Mouse (Mus musculus): ENCODE data around the gene Fanci. TPM values are rescaled to one million over a fixed set of nuclear protein-coding genes. Genes with fewer than 3 reads are reported as not detected.

The Fanci gene
- total and polyA plus RNA-seq, 3 experiments: 14.9 to 25.0 (median 20.0) TPM

DNA sequence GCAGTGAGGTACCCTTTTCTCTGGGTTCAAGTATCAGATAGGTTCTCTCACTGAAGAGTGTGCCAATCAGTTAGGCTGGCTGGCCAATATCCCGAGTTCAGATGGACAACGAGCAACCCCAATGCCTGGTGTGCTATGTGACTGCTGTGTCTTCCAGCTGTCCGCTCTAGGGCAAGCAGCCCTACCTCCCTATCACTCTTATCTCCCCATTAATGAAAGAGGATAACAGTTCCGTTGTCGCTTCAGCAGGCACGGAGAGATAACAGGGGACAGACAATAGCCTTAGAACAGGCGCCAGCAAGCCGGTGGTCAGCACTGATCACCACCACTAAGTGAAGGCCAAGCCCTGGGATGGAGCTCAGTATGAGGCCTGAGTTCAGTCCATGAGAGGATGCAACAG is 77.3 kb downstream of the Fanci start:
- no peak overlapping the region for H3K9ac ChIP-seq (ENCODE audit: insufficient read depth, low read depth)
- no peak overlapping the region for H3K27ac ChIP-seq (ENCODE audit: insufficient read depth, low read depth)
- no peak overlapping the region for H3K4me2 ChIP-seq (ENCODE audit: insufficient read depth, low read depth, poor library complexity, severe bottlenecking)
- peaks cover 0 to 9% of the 10 kb centered on the region in 2 experiments for H3K36me3 ChIP-seq (replicated peaks in 1 of 2; ENCODE audit: control insufficient read depth in 1 of 2, insufficient read depth in 1 of 2, low read length in 1 of 2)
- in situ Hi-C loops (cut with MboI; ENCODE audit: low pct_ligation_motif_present, low pct_unique_long_range_greater_than_20kb, low sequenced_read_pairs) (loop anchor here (10.0 to 25.0 kb wide), 2 partner anchors 94 to 207 kb away; partner anchors contain the start of gene Abhd2), dilution Hi-C loops (cut with MboI; ENCODE audit: extremely low pct_ligation_motif_present, extremely low pct_unique_long_range_greater_than_20kb, low sequenced_read_pairs) (no loop called here)
- no peak overlapping the region for H3K4me3 ChIP-seq (replicated peaks in 1 of 3; ENCODE audit: low read depth in 2 of 3, low read length in 2 of 3, poor library complexity in 1 of 3)
- H3K27me3 ChIP-seq (replicated peaks): no peaks in the 10 kb centered on the region
- no peak for DNase-seq (ENCODE audit: extremely low read depth)
- TF ChIP-seq CHD1 (IDR thresholded peaks at IDR 0.05; ENCODE audit: low read depth, low read length): no peak
- TF ChIP-seq UBTF (IDR thresholded peaks at IDR 0.05; ENCODE audit: low read depth, low read length): no peak
- no peak for TF ChIP-seq ZC3H11A (IDR thresholded peaks at IDR 0.05; ENCODE audit: low read depth, low read length)
- no peak for TF ChIP-seq IRF4 (IDR thresholded peaks at IDR 0.05; ENCODE audit: low read depth, low read length)
- no peak for TF ChIP-seq ZMIZ1 (IDR thresholded peaks at IDR 0.05; ENCODE audit: low read depth, low read length)
- no peak for TF ChIP-seq SIN3A (IDR thresholded peaks at IDR 0.05; ENCODE audit: low read length)
- no peak for TF ChIP-seq EP300 (IDR thresholded peaks at IDR 0.05; ENCODE audit: low read length)
- TF ChIP-seq CHD2 (IDR thresholded peaks at IDR 0.05; ENCODE audit: low read length): no peak
- TF ChIP-seq ZKSCAN1 (IDR thresholded peaks at IDR 0.05; ENCODE audit: borderline replicate concordance, low read depth, low read length): no peak
- TF ChIP-seq MAX (IDR thresholded peaks at IDR 0.05; ENCODE audit: low read length): no peak
- no peak for TF ChIP-seq TCF12 (IDR thresholded peaks at IDR 0.05; ENCODE audit: low read depth, low read length)
- no peak for TF ChIP-seq KAT2A (IDR thresholded peaks at IDR 0.05; ENCODE audit: insufficient replicate concordance, low read length)
- TF ChIP-seq TBP (conservative IDR thresholded peaks at IDR 0.05; ENCODE audit: low read depth, low read length): no peak
- no peak for TF ChIP-seq GABPA (IDR thresholded peaks at IDR 0.05; ENCODE audit: insufficient replicate concordance, low read depth, low read length)
- TF ChIP-seq BHLHE40 (IDR thresholded peaks at IDR 0.05; ENCODE audit: low read depth, low read length): no peak
- TF ChIP-seq E2F4 (IDR thresholded peaks at IDR 0.05; ENCODE audit: insufficient replicate concordance, low read depth, low read length): no peak
- no peak for TF ChIP-seq POLR2A (IDR thresholded peaks at IDR 0.05; ENCODE audit: low read depth, low read length)
- no peak for TF ChIP-seq MXI1 (IDR thresholded peaks at IDR 0.05; ENCODE audit: low read depth, low read length)
- no peak for TF ChIP-seq JUN (IDR thresholded peaks at IDR 0.05; ENCODE audit: insufficient read depth, low read depth, low read length)
- TF ChIP-seq MAFK (IDR thresholded peaks at IDR 0.05; ENCODE audit: insufficient replicate concordance, low read length): no peak
- no peaks in the 10 kb centered on the region for H3K9me3 ChIP-seq (replicated peaks; ENCODE audit: low read length)
- H3K4me1 ChIP-seq (ENCODE audit: control insufficient read depth in 1 of 2, insufficient read depth in 2 of 2): peaks cover 0 to 33% of the 10 kb centered on the region in 2 experiments
- H3K79me2 ChIP-seq (replicated peaks; ENCODE audit: control insufficient read depth, extremely low read depth, insufficient read depth, poor library complexity, severe bottlenecking): 0 out of 2 replicates have a peak, but pooled peaks cover 6% of the 10 kb centered on the region

DNA sequence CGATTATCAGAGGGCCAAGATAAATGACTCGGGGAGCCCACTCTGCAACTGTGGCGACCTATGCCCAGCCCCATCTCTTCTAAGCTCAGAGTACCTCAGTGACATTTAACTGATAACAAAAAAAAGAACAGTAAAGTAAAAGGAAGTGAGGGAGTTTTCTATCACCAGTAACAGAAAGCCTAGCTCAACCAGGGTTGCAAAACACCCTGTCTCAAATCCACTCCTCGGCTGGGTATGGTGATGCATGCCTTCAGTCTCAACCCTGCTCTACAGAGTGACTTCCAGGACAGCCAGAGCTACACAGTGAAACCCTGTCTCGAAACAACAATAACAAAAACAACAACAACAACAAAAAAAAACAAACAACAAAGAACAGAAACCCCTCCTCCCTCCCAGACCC is 78.0 kb downstream of the Fanci start:
- dilution Hi-C loops (cut with MboI; ENCODE audit: extremely low pct_ligation_motif_present, extremely low pct_unique_long_range_greater_than_20kb, low sequenced_read_pairs): no loop called here
- in situ Hi-C loops (cut with MboI; ENCODE audit: low pct_ligation_motif_present, low pct_unique_long_range_greater_than_20kb, low sequenced_read_pairs): loop anchor here (10.0 to 25.0 kb wide), 2 partner anchors 95 to 207 kb away; partner anchors contain the start of gene Abhd2
- Histone ChIP-seq H3K36me3 (replicated peaks in 1 of 2; ENCODE audit: control insufficient read depth in 1 of 2, insufficient read depth in 1 of 2, low read length in 1 of 2) (peaks cover 0 to 2% of the 10 kb centered on the region in 2 experiments), H3K9me3 (replicated peaks; ENCODE audit: low read length) (peaks cover 2% of the 10 kb centered on the region), H3K4me3 (replicated peaks in 1 of 3; ENCODE audit: low read depth in 2 of 3, low read length in 2 of 3, poor library complexity in 1 of 3) (no peak overlapping the region), H3K9ac (ENCODE audit: insufficient read depth, low read depth) (no peak overlapping the region), H3K27ac (ENCODE audit: insufficient read depth, low read depth) (no peak overlapping the region), H3K4me2 (ENCODE audit: insufficient read depth, low read depth, poor library complexity, severe bottlenecking) (no peak overlapping the region), H3K4me1 (ENCODE audit: control insufficient read depth in 1 of 2, insufficient read depth in 2 of 2) (peaks cover 0 to 33% of the 10 kb centered on the region in 2 experiments), H3K79me2 (replicated peaks; ENCODE audit: control insufficient read depth, extremely low read depth, insufficient read depth, poor library complexity, severe bottlenecking) (0 out of 2 replicates have a peak, but pooled peaks cover 5% of the 10 kb centered on the region), H3K27me3 (replicated peaks) (no peaks in the 10 kb centered on the region)
- no peak for DNase-seq (ENCODE audit: extremely low read depth)
- TF ChIP-seq TBP (conservative IDR thresholded peaks at IDR 0.05; ENCODE audit: low read depth, low read length) (no peak), MAX (IDR thresholded peaks at IDR 0.05; ENCODE audit: low read length) (no peak)
